Mouse (Mus musculus): ENCODE results near the gene Eif4g2.

The Eif4g2 gene

GRCm38 (mm10) chr7:111069439-111070166 lies 13.2 kb downstream of the Eif4g2 start:
- DNase-seq (ENCODE audit: low spot score), result no peak

- DNase-seq (ENCODE audit: low spot score), result no peak
Observed at GRCm38 (mm10) chr7:111068181-111068580, 14.6 kb downstream of the Eif4g2 start.

DNA sequence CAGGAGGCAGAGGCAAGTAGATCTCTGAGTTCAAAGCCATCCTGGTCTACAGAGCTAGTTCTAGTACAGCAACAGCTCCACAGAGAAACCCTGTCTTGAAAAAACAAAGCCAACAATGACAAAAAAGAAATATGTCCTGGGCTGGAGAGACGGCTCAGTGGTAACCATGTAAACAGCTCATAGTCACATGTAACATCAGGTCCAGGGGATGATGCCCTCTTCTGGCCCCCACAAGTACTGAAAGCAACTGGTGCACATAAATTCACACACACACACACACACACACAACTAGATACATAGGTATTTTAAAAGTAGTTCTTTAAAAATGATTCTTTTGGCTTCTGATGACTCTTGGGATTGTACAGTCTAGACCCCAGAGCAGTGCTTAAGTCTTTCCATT lies 19.9 kb downstream of the Eif4g2 start:
- DNase-seq (ENCODE audit: low spot score), result no peak

- no peak for DNase-seq (ENCODE audit: low spot score)
Observed at GRCm38 (mm10) chr7:111059527-111059926, 23.3 kb downstream of the Eif4g2 start.

GRCm38 (mm10) chr7:111055984-111056657 lies 26.7 kb downstream of the Eif4g2 start:
- DNase-seq (ENCODE audit: low spot score), result no peak

DNA sequence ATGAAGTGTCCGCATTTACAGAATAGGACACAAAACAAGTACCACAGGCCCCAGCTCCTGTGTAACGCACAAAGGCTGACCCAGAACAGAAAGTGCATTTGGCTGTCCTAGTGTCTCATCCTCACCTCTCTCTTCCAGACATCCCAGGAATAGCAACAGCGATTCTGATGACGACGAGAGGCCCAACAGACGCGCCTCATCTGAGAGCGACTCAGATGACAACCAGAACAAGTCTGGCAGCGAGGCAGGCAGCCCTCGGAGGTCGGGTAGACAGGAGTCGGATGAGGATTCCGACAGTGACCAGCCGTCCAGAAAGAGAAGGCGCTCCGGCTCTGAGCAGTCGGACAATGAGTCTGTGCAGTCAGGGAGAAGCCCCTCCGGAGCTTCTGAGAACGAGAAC lies 27.6 kb downstream of the Eif4g2 start:
- DNase-seq (ENCODE audit: low spot score), result no peak

GRCm38 (mm10) chr7:111049652-111050421 lies 33.0 kb downstream of the Eif4g2 start:
- DNase-seq (ENCODE audit: low spot score), result peak; percentile 82

DNA sequence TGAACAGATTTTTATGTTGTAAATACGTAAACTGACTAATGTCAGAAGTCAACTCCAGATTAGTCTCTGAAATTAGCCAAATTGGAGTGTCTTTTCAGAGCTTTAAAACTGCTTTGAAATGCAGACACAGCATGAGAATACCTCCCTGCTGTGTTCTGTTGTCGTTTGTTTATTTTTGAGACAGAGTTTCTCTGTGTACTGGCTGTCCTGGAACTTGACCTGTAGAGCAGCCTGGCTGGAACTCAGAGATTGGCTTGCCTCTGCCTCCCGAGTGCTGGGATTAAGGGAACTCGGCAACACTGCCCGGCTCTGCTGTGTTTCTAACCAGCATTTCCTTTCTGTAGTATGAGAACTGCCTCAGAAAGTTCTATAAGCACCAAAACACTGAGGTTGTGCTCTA lies 33.9 kb downstream of the Eif4g2 start:
- no peak for DNase-seq (ENCODE audit: low spot score)

GRCm38 (mm10) chr7:111029046-111029553 lies 53.7 kb downstream of the Eif4g2 start:
- no peak for DNase-seq (ENCODE audit: low spot score)

DNA sequence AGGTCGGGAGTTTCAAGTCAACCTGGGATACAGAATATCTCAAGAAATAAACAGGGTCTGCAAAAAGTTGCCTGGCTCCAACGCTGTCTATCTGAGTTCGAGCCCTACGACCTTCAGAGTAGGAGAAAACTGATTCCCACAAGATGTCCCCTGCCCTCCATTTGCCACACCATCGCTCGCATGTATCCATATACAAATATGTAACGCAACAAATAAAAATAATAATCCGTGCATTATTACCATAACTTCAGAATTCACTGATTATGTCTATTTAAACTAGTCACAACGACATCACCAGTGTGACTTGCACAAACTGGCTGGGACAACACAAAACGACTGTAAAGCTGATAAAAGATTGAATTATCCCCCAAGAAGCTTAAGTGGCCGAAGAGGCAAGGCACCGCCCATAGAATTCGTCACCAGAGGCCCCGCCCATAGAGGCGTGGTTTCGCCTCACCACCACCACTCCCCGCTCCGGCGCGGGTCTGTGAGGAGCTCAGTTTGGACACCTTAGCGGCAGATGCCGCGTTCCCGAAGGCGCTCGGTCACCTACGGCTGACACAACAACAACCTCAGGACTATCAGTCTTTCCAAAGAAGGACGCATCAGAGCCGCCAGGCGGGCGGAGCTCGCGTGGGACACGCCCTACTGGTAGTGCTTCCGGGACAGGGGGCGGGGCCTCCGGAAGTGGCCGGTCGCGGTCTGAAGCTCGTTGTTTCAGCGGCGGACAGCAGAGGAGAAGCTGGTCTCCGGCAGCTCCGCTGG lies 54.4 kb downstream of the Eif4g2 start, which contains the start of gene Ctr9:
Ctr9 (plus strand) TSS at position 671 of the 765 bp plus-strand sequence.
- peak; percentile 98 for DNase-seq (ENCODE audit: low spot score)

DNA sequence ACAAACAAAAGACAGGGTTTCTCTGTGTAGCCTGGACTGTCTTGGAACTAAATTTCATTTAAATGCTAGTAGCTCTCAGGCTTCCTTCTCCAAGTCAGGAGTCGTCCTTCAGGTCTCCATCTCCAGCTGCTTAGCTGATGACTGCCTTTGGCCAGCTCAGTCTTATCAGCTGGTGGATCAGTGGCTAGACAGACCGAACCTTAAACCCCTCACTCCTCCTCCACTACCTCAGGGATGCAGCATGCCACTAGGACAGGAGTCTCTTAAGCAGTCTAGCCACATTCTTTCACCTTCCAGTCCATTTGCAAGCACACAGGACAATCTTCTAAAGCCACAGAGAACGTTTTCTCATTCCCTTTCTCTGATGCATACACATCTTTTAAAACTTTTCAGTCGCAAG lies 57.9 kb downstream of the Eif4g2 start:
- no peak for DNase-seq (ENCODE audit: low spot score)

DNA sequence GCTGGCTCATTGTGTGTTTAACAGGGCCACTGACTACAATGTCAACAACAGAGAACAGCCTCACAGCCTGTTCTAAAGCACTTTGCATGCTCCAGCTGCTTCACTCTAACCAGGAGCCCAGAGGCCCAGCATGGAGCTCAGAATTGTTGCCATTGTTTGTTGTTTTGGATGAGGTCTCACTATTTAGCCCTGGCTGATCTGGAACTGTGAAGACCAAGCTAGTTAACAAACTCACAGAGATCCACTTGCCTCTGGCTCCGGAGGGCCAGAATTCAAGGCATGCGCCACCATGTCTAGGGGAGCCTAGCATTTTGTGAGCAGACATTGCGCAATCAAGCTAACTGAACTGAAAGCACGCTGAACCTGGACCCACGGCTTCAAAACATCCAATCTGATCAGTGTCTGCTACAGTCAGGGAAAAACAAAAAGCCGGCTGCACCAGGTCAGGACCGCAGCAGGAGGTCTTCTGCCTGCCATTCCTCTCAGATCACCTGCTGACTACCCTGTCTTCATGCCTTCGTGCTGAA lies 58.7 kb downstream of the Eif4g2 start:
- DNase-seq (ENCODE audit: low spot score), result no peak

DNA sequence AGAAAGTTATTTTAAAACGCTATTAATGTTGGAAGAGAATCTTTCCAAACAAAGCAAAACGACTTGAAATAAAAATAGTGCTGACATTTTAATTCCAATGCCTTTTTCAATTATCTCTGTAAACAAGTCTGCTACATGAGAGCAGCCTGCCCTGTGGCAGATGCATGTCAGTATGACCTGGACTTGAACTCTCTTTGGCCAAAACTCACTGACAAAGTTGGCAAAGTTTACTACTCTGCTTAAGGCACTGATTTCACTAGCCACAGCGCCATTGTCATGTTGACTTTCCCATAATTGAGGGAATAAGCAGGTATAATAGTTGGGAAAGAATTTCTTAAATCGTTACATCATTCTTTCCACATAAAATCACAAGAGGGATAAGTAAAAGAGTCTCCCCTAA lies 62.0 kb downstream of the Eif4g2 start:
- DNase-seq (ENCODE audit: low spot score), result no peak

Data from testis, postnatal 10 days (tissue).